Mouse (Mus musculus): ENCODE results near the gene Olfr1243. TPM values are rescaled to one million over a fixed set of nuclear protein-coding genes. Genes with fewer than 3 reads are reported as not detected.

The Olfr1243 gene
- total RNA-seq (2023; ENCODE audit: inconsistent age) = not detected in 4 replicates

DNA sequence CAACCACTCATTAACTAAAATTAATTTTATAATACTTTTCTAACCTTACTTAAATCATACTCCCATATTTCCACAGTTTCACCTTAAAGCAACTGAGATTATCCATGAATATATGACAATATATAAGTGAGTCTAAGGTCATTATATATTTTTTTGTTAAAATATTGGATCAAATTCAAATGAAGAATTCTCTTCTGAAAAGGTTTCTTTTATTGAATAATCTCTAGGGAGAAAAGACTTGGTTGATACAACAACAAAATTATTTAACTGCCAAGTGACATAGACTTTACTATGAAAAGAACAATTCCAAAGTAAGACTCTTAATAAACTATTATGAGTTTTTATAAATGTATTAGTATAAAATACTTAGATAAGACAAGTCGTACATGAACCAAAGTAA lies at the start of gene Olfr1243:
Gene Olfr1243 (minus strand): TSS at position 101 of the 400 bp plus-strand sequence.

DNA sequence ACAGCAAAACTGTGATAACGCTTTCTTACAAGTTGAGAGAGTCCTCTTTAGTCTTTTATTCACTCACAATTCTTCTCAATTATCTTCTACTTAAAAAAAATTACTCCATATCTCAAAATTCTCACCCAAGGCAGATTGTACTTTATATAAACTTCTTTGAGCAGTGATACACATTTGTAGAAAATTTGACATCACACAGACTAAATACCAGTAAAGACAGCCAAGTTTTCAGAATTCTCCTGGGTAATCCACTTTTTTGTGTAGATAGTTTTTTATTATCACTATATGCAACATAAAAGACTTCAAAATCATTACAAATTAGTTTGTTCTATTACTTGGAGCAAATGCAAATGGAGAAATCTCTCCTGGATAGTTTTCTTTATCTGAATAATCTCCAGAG lies 47.1 kb upstream of the Olfr1243 start, which contains the start of gene Olfr1245:
Gene Olfr1245 (minus strand): TSS at position 101 of the 400 bp plus-strand sequence.

DNA sequence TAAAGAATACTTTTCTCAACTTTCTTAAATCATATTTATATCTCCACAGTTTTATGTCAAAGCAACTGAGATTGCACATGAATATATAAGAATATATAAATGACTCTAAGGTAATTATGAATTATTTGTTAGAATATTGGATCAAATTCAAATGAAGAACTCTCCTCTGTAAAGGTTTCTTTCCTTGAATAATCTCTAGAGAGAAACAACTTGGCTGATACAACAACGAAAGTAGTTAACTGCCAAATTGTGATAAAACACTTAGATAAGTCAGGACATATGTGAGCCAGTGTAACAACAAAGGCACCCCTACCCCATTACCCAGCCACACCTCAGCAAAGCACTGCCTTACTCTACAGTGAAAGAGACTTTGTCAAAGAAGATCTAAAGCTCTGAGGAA lies 33.1 kb downstream of the Olfr1243 start, which contains the start of gene Olfr1242:
Gene Olfr1242 (minus strand): TSS at position 101 of the 400 bp plus-strand sequence.

GRCm38 (mm10) chr2:89487026-89487425 lies 44.3 kb downstream of the Olfr1243 start, which contains the start of gene Olfr1241:
Gene Olfr1241 (minus strand): TSS chr2:89487126.

Other genes starting within 250 kb of the Olfr1243 start
- gene Olfr1229, start 243.5 kb downstream of the Olfr1243 start, total RNA-seq (2023; ENCODE audit: inconsistent age) = not detected in 4 replicates
- gene Olfr1230, start 234.2 kb downstream of the Olfr1243 start, total RNA-seq (2023; ENCODE audit: inconsistent age) = not detected in 4 replicates
- not detected in 4 replicates for gene Olfr1231, start 224.4 kb downstream of the Olfr1243 start, total RNA-seq (2023; ENCODE audit: inconsistent age)
- gene Olfr1232, start 201.8 kb downstream of the Olfr1243 start, total RNA-seq (2023; ENCODE audit: inconsistent age) = not detected in 4 replicates
- gene Olfr1233, start 189.1 kb downstream of the Olfr1243 start, total RNA-seq (2023; ENCODE audit: inconsistent age) = not detected in 4 replicates
- not detected in 4 replicates for gene Olfr1234, start 166.6 kb downstream of the Olfr1243 start, total RNA-seq (2023; ENCODE audit: inconsistent age)
- 0.09 TPM in 1 of 4 replicates, not detected in the others for gene Olfr1238, start 121.8 kb downstream of the Olfr1243 start, total RNA-seq (2023; ENCODE audit: inconsistent age)
- gene Olfr1239, start 111.1 kb downstream of the Olfr1243 start, total RNA-seq (2023; ENCODE audit: inconsistent age) = not detected in 4 replicates
- not detected in 4 replicates for gene Olfr1240, start 88.5 kb downstream of the Olfr1243 start, total RNA-seq (2023; ENCODE audit: inconsistent age)
- not detected in 4 replicates for gene Olfr1241, start 44.4 kb downstream of the Olfr1243 start, total RNA-seq (2023; ENCODE audit: inconsistent age)
- not detected in 4 replicates for gene Olfr1242, start 33.2 kb downstream of the Olfr1243 start, total RNA-seq (2023; ENCODE audit: inconsistent age)
- gene Olfr1245, start 47.0 kb upstream of the Olfr1243 start, total RNA-seq (2023; ENCODE audit: inconsistent age) = not detected in 4 replicates
- gene Olfr1246, start 61.7 kb upstream of the Olfr1243 start, total RNA-seq (2023; ENCODE audit: inconsistent age) = not detected in 4 replicates
- 0.12 TPM in 1 of 4 replicates, not detected in the others for gene Olfr1247, start 82.6 kb upstream of the Olfr1243 start, total RNA-seq (2023; ENCODE audit: inconsistent age)
- not detected in 4 replicates for gene Olfr1248, start 86.8 kb upstream of the Olfr1243 start, total RNA-seq (2023; ENCODE audit: inconsistent age)
- gene Olfr1249, start 103.5 kb upstream of the Olfr1243 start, total RNA-seq (2023; ENCODE audit: inconsistent age) = not detected in 4 replicates
- gene Olfr1250, start 130.0 kb upstream of the Olfr1243 start, total RNA-seq (2023; ENCODE audit: inconsistent age) = not detected in 4 replicates
- gene Olfr1251, start 140.4 kb upstream of the Olfr1243 start, total RNA-seq (2023; ENCODE audit: inconsistent age) = not detected in 4 replicates
- gene Olfr1252, start 193.5 kb upstream of the Olfr1243 start, total RNA-seq (2023; ENCODE audit: inconsistent age) = not detected in 4 replicates
- not detected in 4 replicates for gene Olfr1253, start 225.6 kb upstream of the Olfr1243 start, total RNA-seq (2023; ENCODE audit: inconsistent age)

Data from B cell, adult (primary cell).